Mouse (Mus musculus) NIH3T3 (cell line): Measurements from ENCODE around the gene 5730522E02Rik.

Experiments
- DNase-seq: peaks from one replicate; pipeline ENCODE4 v3.0.0-alpha.2; 2012; ENCODE audit warnings: low read depth

The 5730522E02Rik gene

GRCm38 (mm10) chr11:25670018-25670417, 540.5 kb downstream of the 5730522E02Rik start:
- no peak for DNase-seq

- no peak for DNase-seq
These were observed 545.9 kb downstream of the 5730522E02Rik start for GRCm38 (mm10) chr11:25664562-25665104.

GRCm38 (mm10) chr11:25646282-25646681, 564.3 kb downstream of the 5730522E02Rik start:
- no peak for DNase-seq

GRCm38 (mm10) chr11:25644767-25645622, 565.6 kb downstream of the 5730522E02Rik start:
- DNase-seq: no peak

- DNase-seq: no peak
These were observed 603.7 kb downstream of the 5730522E02Rik start for GRCm38 (mm10) chr11:25606886-25607285.

GRCm38 (mm10) chr11:25600030-25600429, 610.5 kb downstream of the 5730522E02Rik start:
- no peak for DNase-seq

- no peak for DNase-seq
These were observed 615.3 kb downstream of the 5730522E02Rik start for GRCm38 (mm10) chr11:25595303-25595702.

GRCm38 (mm10) chr11:25594780-25595179, 615.8 kb downstream of the 5730522E02Rik start:
- DNase-seq: no peak

- DNase-seq: no peak
These were observed 618.3 kb downstream of the 5730522E02Rik start for GRCm38 (mm10) chr11:25592268-25592667.

- DNase-seq: no peak
These were observed 620.3 kb downstream of the 5730522E02Rik start for GRCm38 (mm10) chr11:25590215-25590614.

- DNase-seq: no peak
These were observed 621.1 kb downstream of the 5730522E02Rik start for GRCm38 (mm10) chr11:25589509-25589908.

- DNase-seq: no peak
These were observed 636.5 kb downstream of the 5730522E02Rik start for GRCm38 (mm10) chr11:25574129-25574465.

GRCm38 (mm10) chr11:25573408-25574128, 637.0 kb downstream of the 5730522E02Rik start:
- no peak for DNase-seq

- no peak for DNase-seq
These were observed 639.2 kb downstream of the 5730522E02Rik start for GRCm38 (mm10) chr11:25571396-25571795.
